Mouse (Mus musculus): ENCODE results near the gene Eapp.

The Eapp gene

GRCm38 (mm10) chr12:54640259-54640658 is 55.4 kb downstream of the Eapp start:
- no peak for DNase-seq (ENCODE audit: low spot score in 2 of 2)

DNA sequence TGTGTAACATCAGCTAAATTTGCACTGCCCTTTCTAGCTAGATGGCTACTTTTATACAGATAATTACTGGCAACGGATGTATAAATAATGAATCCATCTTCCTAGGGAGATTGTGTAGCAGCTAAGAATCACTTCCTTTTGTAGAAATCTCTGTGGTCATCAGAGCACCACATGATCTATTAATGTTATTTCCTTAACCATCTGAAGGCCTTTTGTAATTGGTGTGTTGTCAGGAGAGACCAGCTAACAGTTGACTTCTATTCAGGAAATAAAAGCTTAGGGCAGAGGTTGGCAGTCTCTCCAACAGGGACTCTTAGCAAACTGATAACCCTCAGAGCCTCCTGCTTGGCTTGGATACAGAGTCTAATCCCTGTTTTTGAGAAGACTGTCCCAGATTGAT is 58.7 kb downstream of the Eapp start:
- DNase-seq (ENCODE audit: low spot score in 2 of 2), result no peak

GRCm38 (mm10) chr12:54632141-54632540 is 63.6 kb downstream of the Eapp start:
- no peak for DNase-seq (ENCODE audit: low spot score in 2 of 2)

DNA sequence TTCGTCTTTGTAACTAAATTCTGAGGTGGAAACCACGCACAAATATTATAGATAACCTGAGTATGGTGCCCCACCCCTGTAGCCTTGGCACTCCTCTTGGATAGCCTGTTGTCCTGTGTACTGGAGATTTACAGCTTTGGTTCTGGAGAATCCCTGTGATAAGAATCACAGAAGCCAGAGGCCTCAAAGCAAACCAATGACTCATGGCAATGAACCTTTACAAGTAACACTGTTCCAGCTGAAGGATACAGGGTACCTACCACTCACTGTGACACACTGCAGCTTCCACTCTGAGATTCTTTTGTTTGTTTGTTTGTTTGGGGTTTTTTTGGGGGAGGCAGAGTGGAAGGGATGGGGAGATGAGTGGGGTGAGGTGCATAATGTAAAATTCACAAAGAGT is 73.8 kb downstream of the Eapp start:
- no peak for DNase-seq (ENCODE audit: low spot score in 2 of 2)

Data from spleen, postnatal 4 days (tissue).